Mouse (Mus musculus) cerebellum, postnatal 36 days (tissue): Measurements from ENCODE around the gene Sfmbt2.

Experiments used
- DNase-seq, 2 experiments: peaks; one replicate each; pipeline ENCODE4 v3.0.0; 2021 to 2022; ENCODE audit warnings: mixed read lengths in 2 of 2

Sfmbt2 gene

DNA sequence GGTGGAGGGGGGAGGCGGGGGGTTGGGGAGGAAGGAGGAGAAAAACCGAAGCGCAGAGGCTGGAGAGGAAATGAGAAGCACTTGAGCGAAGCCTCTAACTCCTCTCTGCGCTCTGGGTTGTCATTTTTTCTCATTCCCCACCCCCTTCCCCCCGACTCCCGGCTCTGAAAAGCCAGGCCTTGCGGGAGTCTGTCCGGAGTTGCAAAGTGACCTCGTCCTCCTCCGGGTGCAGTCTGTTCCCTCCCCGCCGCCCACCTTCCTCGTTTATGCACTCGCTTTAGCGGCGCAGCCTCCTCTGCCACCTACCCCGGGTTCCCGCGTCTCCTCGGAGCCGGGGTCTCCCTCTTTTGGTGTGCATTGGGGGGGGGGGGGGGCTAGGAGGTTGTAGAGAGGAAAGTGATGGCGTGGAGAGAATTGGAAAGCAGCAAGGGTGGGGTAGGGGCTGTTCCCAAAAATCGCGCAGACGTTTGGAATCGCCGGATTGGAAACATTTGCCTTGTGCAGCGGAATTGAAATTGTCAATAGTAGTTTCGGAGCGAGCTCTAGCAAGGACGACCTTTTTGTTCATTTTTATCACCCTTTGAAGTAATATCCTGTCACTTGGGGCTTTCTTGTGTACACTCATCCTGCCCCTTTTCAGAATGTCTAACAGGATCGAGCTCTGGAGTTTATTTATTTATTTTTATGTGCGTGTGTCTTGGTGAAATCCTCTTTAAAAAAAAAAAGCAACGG, 2.6 kb downstream of the Sfmbt2 start:
- DNase-seq = peak; percentile 8 to 10

DNA sequence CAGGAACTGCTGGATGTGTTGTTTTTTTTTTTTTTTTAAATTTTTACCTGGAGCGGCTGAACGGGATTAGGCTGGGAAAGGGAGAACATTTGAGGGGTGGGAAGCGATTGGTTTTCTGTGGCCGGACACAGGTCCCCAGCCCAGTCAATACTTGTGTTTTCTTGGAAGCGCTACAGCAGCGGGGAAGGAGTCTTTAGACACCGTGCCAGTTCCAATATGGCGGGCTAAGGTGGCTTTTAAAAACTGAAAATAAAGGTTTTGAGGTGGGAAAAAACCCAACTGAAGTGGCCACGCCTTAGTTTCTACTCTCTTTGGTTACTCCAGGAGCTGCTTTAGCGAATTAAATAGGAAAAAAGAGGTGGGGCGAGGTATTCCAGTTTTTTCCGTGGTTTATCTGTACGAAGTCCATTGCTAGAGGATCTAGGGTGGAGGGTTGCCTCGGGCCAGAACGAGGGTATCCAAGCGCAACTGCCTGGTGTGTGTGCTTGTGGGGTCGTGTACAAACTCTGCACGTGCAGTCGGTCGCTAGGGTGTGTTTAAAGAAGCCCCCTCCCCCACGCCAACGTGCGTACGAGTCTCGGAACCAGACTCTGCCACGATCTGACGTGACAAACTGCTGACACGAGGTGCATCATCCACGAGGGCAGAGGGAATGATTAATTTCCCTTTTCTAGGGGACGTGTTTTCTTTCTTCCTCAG, 3.3 kb downstream of the Sfmbt2 start:
- peak in 1 of 2 experiments; percentile 7 for DNase-seq

DNA sequence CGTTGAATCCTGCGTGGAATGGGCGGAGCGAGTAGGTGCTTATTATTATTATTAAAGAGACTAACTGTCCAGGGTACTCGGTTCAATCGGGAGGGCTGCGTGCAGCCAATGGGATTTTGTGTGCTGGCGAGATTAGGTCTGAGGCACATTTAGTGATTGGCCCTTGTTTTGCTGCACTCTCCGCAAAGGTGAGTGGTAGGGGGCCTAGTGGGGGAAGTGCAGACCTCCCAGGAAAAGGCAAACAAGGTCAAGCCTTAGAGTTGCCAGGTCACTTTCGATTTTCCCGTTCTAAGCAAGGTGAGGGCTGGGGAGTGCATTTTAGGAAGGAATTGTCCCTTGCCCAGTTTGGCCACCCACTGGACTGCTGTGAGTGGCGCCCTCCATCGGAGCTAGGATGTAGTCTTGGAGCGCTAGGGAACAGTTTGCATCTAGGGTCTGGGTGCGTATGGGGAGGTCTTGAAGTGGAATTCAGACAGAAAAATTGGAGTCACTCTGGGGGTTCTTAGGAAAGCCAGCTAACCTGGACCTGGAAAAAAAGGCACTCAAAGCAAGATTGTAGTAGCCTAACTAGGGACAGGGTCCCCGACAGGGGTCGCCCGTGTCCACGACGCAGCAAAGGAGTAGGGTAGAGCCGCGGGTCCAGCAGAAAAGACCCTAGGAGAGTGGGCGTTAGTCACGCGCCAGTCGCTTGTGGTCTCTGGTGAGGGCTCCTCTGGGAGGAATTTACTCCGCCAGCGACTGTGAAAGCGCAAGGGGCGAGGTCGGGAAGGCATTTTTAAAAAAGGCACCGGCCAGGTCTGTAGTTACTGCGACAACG, 4.1 kb downstream of the Sfmbt2 start:
- DNase-seq = peak; percentile 30 to 37

- DNase-seq = peak in 1 of 2 experiments; percentile 33
Observed at GRCm38 (mm10) chr2:10375024-10375372, 4.7 kb downstream of the Sfmbt2 start.

GRCm38 (mm10) chr2:10389988-10390387, 19.7 kb downstream of the Sfmbt2 start:
- no peak for DNase-seq

GRCm38 (mm10) chr2:10390791-10391190, 20.5 kb downstream of the Sfmbt2 start:
- no peak for DNase-seq

DNA sequence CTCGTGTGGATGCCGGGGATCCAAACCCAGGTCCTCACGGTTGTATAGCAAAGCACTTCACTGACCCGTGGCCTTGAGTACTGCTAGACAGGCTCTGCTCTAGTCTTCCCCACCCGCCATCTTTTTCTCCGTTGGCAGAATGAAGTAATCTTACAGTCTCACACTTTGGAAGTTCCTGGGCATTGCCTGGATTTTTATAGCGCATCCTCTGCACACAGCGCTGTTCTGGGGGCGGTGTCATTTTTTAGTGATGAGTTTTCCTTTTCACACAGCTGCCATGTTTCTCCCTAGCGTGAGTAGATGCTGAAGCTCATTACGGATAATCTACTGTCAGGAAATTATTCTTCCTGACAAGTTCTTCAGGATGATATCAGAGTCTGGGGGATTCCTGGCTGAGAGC, 24.8 kb downstream of the Sfmbt2 start:
- DNase-seq = no peak

DNA sequence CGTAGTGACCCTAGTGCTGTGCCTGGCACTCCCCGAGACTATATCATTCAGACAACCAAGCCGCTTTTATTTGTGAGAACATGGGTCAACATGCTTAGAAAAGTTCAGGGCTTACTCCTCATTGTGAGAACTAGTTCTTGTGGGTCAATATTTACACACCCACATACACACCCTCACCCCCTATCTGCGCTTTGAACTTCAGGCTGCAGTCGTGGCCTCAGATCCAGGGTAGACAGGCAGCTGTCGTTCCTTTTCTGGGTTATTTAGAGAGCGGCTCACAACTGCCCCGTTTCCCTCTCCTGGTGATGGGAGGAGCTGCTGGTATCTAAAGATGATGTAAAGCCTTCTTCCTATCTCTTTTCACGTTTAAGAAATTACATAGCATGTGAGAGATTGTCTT, 27.5 kb downstream of the Sfmbt2 start:
- DNase-seq = no peak

DNA sequence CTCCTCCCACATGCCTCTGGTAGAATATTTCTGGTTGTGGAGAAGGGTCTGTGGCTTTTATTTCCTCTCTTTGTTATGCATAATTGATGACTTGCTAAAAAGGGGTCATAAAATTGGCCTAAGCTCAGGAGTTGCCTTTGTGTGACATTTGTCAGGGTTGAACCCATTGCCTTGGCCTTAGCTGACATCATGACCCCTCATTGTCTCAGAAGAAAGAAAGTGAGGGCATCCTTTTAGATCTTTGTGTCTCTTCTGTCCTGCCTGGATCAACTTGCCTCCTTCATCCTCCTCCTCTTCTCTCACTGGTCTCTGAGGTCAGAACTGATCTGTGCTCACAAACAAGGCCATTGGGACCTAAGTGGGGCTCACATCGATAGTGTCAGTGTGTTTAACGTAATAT, 35.8 kb downstream of the Sfmbt2 start:
- no peak for DNase-seq

GRCm38 (mm10) chr2:10409422-10409821, 39.1 kb downstream of the Sfmbt2 start:
- no peak for DNase-seq

DNA sequence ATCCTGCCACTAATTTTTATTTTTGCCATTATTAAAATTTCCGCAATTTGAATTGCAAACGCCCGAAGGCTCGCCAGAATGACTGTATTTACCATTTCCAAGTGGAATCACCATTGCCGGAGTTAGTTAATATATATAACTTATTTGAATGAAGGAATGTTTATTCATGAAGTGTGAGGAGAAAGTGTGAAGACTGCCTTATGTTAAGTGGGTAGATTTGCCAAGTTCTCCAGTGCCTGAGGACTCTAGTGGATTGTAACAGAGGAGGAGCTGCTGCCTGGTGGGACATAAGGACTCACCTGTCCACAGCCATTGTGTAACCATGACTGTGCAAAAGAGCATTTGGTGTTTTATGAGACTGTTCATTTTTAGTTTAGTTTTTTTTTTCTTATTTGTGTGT, 39.8 kb downstream of the Sfmbt2 start:
- no peak for DNase-seq

DNA sequence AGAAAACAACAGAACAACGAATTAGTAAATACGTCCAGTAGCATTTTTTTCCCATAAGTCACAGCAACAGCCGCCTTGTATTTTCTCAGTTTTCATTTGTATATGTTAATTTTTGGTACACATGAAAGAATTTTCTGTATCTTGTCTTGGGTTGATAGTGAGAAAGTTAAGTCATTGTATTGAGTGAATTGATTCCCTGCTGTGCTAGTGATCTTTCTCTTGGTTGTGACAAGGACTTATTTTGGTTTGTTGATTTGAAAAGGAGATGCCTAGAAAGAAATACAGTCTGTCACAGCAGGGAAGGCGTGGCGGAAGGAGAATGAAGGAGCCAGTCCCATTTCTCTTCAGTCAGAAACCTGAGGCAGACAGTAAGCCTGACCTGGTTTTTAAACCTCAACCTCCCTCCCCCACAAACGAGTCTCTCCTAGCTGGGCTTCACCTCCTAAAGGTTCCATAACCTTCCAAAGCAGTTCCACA, 50.7 kb downstream of the Sfmbt2 start:
- no peak for DNase-seq

GRCm38 (mm10) chr2:10437290-10437689, 67.0 kb downstream of the Sfmbt2 start:
- no peak for DNase-seq

- no peak for DNase-seq
Observed at GRCm38 (mm10) chr2:10441811-10442210, 71.5 kb downstream of the Sfmbt2 start.

GRCm38 (mm10) chr2:10453577-10453976, 83.3 kb downstream of the Sfmbt2 start:
- DNase-seq = no peak

DNA sequence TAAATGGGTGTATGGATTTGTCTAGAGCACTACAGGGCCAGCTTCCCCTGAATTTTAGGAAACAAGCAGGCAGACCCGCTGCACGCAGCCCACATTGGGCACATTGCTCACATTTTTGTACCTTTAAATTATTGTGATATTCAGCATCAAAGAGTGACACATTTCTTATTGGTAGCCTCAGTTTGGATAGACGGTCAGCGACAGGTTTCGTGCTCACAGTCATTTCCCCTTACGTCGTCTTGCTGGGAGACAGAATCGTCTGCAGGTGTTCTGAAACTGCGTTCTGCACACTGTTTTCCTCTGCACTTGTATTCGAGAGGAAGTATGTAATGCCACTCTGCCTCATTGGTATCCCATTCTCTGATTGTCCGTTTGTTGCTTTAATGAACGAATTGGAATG, 88.0 kb downstream of the Sfmbt2 start:
- DNase-seq = no peak

- no peak for DNase-seq
Observed at GRCm38 (mm10) chr2:10516516-10516915, 146.2 kb downstream of the Sfmbt2 start.

DNA sequence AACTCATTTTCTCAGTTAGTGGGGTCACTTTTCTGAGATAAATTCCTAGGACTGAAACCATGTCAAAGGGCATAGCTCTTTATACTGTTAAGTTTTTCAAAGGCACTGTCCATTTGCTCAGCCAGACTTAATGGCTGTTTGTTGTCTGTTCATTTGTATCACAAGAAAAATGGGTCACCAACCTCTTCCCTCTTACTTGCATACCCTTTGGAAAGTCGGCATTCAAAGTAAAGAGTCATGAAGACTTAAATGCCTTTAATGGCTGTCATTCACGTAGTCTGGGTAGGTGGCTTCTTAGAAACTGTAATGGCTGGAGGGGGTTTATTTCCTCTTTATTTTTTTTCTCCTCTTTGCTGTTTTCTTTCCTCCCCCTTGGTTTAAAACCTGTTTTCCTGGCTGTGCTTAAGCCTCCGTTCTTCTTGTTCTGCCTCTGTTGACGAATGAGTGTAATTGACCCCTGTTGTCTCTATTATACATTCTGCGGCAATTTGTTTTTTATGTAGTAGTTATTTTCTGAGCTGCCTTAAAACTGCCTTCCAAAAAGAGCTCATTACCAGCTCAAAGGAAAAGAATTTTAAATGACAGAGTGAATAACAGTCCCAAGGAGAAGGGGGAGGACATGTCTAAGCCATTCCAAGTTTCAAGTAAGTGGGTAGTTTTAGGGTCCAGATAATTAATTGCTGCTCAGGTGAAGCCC, 151.6 kb downstream of the Sfmbt2 start:
- DNase-seq = no peak

- DNase-seq = no peak
Observed at GRCm38 (mm10) chr2:10525622-10526021, 155.3 kb downstream of the Sfmbt2 start.

GRCm38 (mm10) chr2:10541762-10542161, 171.5 kb downstream of the Sfmbt2 start:
- DNase-seq = no peak

DNA sequence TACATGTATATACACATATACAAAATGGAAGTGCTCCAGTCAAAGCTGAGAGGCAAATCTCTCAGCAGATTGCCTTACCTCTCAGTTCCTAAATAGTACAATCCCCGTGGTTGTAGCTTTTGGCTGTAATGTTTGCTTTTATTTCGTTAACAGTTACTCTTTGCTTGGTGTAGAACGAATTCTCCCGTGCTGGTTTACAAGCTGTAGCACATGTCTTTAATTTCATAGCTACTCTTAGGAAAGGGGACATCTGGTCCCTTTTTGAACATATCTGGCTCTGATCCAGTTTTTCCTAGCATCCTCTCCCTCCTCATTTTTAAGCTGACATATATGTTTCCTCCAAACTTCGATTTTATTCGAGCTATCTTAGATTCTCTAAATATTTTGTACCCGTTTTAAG, 172.1 kb downstream of the Sfmbt2 start:
- no peak for DNase-seq

DNA sequence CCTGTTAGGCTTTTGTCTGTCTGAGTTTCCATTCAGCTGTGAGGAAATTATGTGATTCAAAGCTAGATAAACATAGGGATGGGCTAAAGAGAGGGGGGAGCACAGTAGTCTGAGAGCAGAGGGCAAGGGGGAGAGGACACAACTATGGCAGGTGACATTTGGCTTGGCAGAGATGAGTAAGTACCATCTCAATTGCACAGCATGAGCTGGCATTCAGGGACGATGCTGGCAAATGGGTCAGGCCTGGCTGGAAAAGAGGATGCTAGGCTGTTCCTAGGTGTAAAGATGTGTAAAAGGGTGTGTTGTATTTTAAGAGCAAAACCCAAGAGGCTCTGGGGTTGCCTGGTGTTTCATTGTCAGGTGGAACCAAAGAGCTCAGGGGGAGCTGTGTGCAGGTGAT, 188.5 kb downstream of the Sfmbt2 start:
- DNase-seq = peak; percentile 28 to 34

DNA sequence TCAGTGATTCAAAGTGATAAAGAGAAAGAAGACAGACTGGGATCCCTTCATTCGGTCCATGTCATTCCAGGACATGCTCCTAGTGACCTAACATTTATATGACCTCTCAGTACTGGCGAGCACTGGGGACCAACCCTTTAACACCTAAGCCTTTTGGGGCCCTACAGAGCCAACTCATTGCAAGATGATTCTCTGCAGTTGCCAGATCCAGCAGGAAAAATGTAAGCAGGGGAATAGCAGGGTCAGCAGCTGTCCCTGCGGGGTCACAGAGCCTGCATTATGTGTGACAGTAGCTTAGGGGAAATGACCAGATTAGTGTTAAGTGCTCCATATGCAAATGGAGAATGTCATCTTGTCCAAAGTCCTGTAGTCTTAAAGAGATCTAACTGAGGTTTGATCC, 195.2 kb downstream of the Sfmbt2 start:
- no peak for DNase-seq
